Mouse (Mus musculus) neural tube, embryonic 10.5 days (tissue): Measurements from ENCODE around the gene Gpr55.
"Not testable (repeated sequence)": the region's sequence is repeated elsewhere in the genome, so short reads cannot be mapped to it uniquely, and the experiment has no call there.

Experiments
- DNase-seq: peaks from one replicate; pipeline ENCODE4 v3.0.0-alpha.2; 2017; ENCODE audit warnings: low spot score; ENCODE audit errors: extremely low spot score

Gene Gpr55

GRCm38 (mm10) chr1:85960873-85961272, at the start of gene Gpr55:
Gene Gpr55, minus strand, starts transcription at chr1:85961007.
- no peak for DNase-seq

DNA sequence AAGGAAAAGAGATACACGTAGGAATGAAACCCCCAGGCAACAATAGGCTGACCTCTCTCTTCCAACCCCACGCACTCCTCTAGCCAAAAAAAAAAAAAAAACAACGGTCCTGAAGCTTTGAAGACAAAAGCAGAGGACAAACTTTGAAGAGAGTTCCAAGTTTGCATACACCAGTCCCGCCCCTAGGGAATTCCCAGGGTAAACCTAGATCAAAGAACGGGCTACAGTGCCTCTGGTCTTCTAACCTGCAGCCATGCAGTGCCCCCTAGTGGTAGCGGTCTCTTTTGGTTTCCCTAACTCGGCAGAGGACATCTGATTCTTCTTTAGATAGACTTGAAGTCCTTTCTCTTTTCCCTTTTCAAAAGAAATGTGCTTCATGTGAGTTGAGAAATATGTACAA, 47.0 kb upstream of the Gpr55 start:
- peak; percentile 86 for DNase-seq

- DNase-seq, result no peak
These were observed 45.2 kb upstream of the Gpr55 start for GRCm38 (mm10) chr1:86006040-86006439.

GRCm38 (mm10) chr1:86005540-86005939, 44.7 kb upstream of the Gpr55 start:
- no peak for DNase-seq

- no peak for DNase-seq
These were observed 39.2 kb upstream of the Gpr55 start for GRCm38 (mm10) chr1:85999853-86000570.

GRCm38 (mm10) chr1:85998012-85998411, 37.2 kb upstream of the Gpr55 start:
- no peak for DNase-seq

GRCm38 (mm10) chr1:85997221-85997620, 36.4 kb upstream of the Gpr55 start:
- DNase-seq, result no peak

DNA sequence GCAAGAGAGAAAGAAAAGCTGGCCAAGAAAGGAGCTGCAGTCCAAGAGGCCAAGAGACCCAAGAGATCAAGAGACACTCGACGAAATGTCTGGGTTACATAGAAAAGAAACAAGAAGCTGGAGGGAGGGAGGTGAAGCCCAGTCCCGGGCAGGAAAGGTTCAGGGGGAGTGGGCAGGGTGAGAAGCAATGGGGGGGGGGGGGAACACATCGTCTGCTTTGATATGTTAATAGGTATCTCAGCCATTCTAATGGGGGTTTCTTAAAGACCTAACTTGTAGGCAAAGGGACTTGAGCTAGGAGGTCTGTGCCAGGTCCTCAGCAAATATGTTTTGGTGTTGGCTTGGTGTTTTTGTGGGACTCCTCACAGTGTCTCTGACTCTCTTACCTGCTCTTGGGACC, 32.7 kb upstream of the Gpr55 start:
- DNase-seq, result no peak

DNA sequence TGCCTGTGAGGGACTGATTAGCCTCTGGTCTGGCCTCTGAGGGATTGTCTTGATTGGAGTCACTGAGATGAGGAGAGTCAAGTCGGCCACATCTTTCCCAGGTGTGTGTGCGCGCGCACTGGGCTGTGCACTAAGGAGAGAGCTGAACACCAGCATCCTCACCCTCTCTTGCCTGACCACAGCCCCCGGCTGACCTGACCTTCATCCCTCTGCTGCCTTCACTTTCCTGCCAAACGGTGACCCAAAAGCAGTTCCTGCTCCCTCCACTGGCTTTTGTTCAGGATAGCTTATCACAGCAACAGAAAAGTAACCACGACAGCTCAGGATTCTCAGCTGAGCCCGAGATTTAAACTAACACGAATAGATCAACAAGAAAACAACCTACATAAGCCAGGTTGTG, 31.4 kb upstream of the Gpr55 start:
- no peak for DNase-seq

GRCm38 (mm10) chr1:85988882-85989281, 28.1 kb upstream of the Gpr55 start:
- DNase-seq, result not testable (repeated sequence)

DNA sequence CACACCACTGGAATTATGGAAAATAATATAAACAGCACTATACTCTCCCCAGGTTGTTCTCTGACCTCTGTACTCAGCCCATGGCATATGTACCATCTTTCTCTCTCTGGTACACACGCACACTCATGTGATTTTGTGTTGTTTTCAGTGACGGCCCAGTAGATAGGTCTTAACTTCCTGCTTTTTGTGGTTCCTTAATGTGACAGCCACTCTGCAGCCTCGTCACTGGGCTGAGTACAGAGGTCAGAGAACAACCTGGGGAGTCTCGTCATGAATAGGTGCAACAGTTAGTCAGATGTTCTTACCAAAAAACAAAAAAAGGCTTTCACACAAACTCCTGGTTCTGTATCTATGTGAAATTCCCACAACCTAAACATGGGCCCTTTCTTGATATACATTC, 27.5 kb upstream of the Gpr55 start:
- DNase-seq, result no peak

DNA sequence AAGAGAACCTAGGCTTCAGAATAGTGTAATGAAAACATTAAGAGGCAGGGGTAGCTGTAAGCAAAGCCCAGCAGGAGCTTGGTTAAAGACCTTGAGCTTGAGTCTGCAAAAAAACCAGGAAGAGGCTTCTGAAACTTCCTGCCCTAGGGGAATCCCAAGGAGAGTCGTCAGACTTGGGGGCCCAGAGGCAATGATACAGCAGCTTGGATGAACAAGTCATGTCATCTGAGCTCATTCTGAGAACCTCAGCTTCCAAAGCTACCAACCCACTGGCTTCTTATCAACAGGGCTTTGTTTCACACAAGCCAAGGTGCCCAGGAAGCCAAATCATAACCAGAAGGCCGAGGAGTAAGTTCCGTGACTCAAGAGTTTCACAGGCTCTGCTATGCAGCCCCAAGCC, 25.0 kb upstream of the Gpr55 start:
- DNase-seq, result no peak

DNA sequence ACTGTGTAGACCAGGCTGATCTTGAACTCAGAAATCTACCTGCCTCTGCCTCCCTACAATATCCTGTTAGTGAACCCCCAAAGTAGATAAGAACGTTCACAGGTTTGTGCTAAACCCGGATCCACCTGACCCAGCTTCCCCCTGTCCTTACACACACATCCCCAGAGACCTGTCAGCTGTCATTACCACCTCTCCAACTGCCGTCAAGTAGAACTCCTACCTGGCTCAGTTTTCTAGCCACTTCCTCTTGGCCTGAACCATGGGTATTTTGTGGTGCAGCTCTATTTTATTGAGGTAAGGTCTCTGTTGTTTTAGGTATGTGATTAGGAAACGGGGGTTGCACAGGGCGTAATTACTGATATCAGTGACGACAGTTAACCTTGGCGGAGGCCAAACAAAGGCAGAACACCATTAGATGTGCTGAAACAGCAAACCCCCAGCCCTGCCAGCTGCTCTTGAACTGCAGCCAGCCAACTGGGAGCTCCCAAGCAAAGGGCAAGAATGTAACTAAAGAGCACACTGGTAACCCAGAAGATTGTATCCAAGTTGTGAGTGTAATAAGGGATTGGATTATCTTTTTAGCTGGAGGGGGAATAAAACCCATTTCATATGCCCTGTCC, 21.0 kb upstream of the Gpr55 start:
- no peak for DNase-seq

DNA sequence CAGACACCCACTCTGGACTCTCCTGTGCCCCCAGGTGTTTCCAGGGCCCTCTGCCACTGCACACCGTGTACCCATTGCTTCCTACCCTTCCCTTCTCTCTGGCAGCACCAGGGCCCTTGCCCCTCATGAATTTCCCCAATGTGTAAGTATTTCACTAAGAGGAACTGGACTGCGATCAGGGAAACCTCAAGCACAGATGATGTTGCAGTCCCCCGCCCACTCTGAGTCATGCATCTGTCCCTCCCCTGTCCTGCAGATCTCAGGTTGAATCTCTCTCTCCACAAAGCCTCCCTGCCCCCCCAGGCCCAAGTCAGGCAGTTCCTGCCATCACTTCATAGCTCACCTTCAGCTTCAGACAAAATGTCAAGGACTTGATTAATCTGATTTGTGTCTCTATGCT, 16.9 kb upstream of the Gpr55 start:
- DNase-seq, result no peak

GRCm38 (mm10) chr1:85973468-85973877, 12.7 kb upstream of the Gpr55 start:
- DNase-seq, result no peak

DNA sequence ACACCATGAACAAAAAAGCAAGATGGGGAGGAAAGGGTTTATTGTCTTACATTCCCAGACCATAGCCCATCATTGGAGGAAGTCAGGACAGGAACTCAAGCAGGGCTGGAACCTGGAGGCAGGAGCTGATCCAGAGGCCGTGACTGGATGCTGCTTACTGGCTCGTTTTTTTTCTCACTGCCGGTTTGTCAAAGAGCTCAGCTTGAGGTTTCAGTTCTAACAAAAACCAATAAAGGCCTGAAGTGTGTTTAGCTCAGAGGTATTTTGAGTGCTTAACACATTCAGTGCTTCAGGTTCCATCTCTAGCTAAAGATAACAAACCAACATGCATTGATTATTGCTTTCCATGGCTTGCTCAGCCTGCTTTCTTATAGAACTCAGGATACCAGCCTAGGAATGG, 11.5 kb upstream of the Gpr55 start:
- no peak for DNase-seq

- no peak for DNase-seq
These were observed 10.3 kb upstream of the Gpr55 start for GRCm38 (mm10) chr1:85971070-85971469.

DNA sequence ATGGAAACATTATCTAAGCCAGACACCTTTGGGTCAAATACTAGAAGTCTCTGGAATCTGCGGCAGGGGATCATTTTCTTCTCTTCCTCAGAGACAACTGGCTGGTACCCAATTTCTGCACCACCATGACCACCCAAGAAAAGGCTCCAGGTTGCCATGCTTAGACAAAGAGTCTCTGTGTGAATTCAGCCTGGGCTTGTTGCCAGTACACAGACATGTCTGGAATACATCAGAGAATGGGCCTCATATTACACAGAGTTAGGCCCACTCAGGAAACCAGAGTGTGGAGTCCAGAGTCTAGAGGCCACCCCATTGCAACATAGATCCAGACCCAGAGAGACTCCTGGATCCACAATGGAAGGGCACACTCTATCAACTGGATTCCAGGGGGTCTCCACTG, 8.7 kb upstream of the Gpr55 start:
- DNase-seq, result no peak

- no peak for DNase-seq
These were observed 8.3 kb upstream of the Gpr55 start for GRCm38 (mm10) chr1:85969081-85969480.

DNA sequence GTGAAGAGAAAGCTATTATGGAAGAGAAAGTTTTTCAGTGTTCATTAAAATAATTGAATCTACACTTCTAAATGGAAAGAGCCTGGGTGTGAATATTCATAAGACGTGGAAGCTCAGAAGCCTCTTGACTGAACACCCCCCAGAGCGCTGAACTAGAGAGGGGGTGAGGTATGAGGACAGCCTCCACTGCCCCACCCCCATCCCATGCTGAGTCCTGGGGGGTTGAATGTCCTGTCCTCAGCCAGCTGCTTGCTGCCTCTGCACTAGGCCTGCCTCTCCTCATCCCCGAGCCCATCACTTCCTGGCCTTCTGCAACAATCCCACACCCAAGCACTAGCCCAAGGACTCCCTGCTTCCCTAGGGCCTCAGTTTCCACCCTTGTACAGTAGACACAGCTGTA, 5.0 kb upstream of the Gpr55 start:
- no peak for DNase-seq

GRCm38 (mm10) chr1:85962081-85962480, 1.3 kb upstream of the Gpr55 start:
- no peak for DNase-seq

- no peak for DNase-seq
These were observed 924 bp downstream of the Gpr55 start for GRCm38 (mm10) chr1:85959889-85960276.

GRCm38 (mm10) chr1:85959129-85959888, 1.5 kb downstream of the Gpr55 start:
- no peak for DNase-seq
